Mouse (Mus musculus) heart, adult 2 months (tissue): ENCODE data around the gene Zfp654. TPM values are rescaled to one million over a fixed set of nuclear protein-coding genes. Genes with fewer than 3 reads are reported as not detected.

Source experiments
- DNase-seq, 2 experiments: peaks; one replicate each; pipeline ENCODE4 v3.0.0; 2021
- H3K27ac ChIP-seq: fragments of 200-600 bp; 2 replicates; pipeline ENCODE4 v1.8.1; 2022
- H3K27me3 ChIP-seq: fragments of 200-500 bp; 2 replicates; pipeline ENCODE4 v1.6.1; 2012; ENCODE audit warnings: mild to moderate bottlenecking, low read length, inconsistent platforms, mixed read lengths; ENCODE audit not compliant: control insufficient read depth, insufficient read depth
- H3K36me3 ChIP-seq: fragments of 200-500 bp; 2 replicates; pipeline ENCODE4 v1.6.1; 2012; ENCODE audit warnings: low read length, inconsistent platforms; ENCODE audit not compliant: control insufficient read depth, insufficient read depth
- H3K4me1 ChIP-seq: fragments of 200-500 bp; 2 replicates; pipeline ENCODE4 v1.6.1; 2011; ENCODE audit warnings: low read length; ENCODE audit not compliant: control insufficient read depth, insufficient read depth
- H3K4me3 ChIP-seq: fragments of 200-600 bp; 2 replicates; pipeline ENCODE4 v1.8.1; 2022
- H3K79me2 ChIP-seq: fragments of 200-500 bp; replicated peaks from 2 replicates; pipeline ENCODE4 v1.6.1; 2012; ENCODE audit warnings: mild to moderate bottlenecking, inconsistent platforms, low read length, moderate library complexity, mixed read lengths; ENCODE audit not compliant: control insufficient read depth, insufficient read depth
- H3K9ac ChIP-seq: fragments of 200-500 bp; 2 replicates; pipeline ENCODE4 v1.6.1; 2012; ENCODE audit warnings: low read depth, mild to moderate bottlenecking, control low read depth, inconsistent platforms, low read length, mixed read lengths
- CTCF ChIP-seq: fragments of 200-600 bp; IDR thresholded peaks from 2 replicates; pipeline ENCODE4 v1.8.1; 2022; ENCODE audit warnings: antibody characterized with exemption, mild to moderate bottlenecking, moderate library complexity
- EP300 ChIP-seq: fragments of 200-500 bp; IDR thresholded peaks from 2 replicates; pipeline ENCODE4 v1.6.1; 2011; ENCODE audit warnings: low read depth, low read length, control low read depth; ENCODE audit not compliant: insufficient read depth
- POLR2A ChIP-seq: fragments of 200-500 bp; IDR thresholded peaks from 2 replicates; pipeline ENCODE4 v1.6.1; 2011; ENCODE audit warnings: mild to moderate bottlenecking, low read depth, low read length, control low read depth; ENCODE audit not compliant: insufficient read depth
- WGBS: fragments of 180-500 bp; shearing (Covaris S2); methylation state at CpG from one replicate; pipeline ENCODE4 v1.1.7; 2018; 5-methylcytosine and 5-hydroxymethylcytosine counted together
- intact Hi-C: fragments of 180-260 bp; cut with DNase I; formaldehyde crosslinking; loops from one replicate; pipeline ENCODE4 v1.15.1; 2025
- polyA plus RNA-seq: library from polyadenylated mRNA; depleted of rRNA; stranded (reverse); fragments of >200 nt; gene quantifications from 2 replicates; pipeline ENCODE4 v1.2.3, GENCODE M21; 2012
- total RNA-seq, 2 experiments: library from RNA; stranded (reverse); gene quantifications; 2 replicates each; pipeline ENCODE4 v1.2.3; 2021

Gene Zfp654
- total and polyA plus RNA-seq, 3 experiments: 1.3 to 10.6 (median 7.2) TPM

DNA sequence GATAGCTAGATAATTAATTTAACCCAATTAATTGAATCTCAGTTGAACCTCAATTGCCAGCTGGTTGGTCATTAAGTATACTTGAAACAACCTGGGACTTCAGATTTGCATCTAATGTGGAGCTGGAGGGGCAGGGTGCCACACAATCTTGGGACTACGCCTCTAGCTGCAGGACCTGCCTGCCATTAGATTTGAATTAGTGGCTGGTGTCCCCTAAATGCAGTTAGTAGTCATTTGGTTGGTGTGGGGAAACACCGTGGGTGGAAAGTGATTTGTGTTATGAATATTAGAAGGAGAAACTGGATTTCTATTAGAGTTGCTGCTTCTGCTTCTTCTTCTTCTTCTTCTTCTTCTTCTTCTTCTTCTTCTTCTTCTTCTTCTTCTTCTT, 80.0 kb downstream of the Zfp654 start:
- intact Hi-C loops: loop anchor here (1.0 to 10.0 kb wide), 3 partner anchors 80 to 793 kb away; partner anchors contain the start of genes Cggbp1, Chmp2b and Zfp654
- no peak for DNase-seq
- no peaks in the 10 kb centered on the region for H3K79me2 ChIP-seq
- H3K27ac ChIP-seq: peak overlapping the region; percentile 90
- no peaks in the 10 kb centered on the region for H3K27me3 ChIP-seq
- no peak overlapping the region for H3K9ac ChIP-seq
- WGBS: 82% methylated on average over 2 of the region's 2 CpGs
- peaks cover 4% of the 10 kb centered on the region for H3K36me3 ChIP-seq
- H3K4me3 ChIP-seq: peak overlapping the region; percentile 73
- no peak for TF ChIP-seq CTCF
- no peak for TF ChIP-seq EP300
- TF ChIP-seq POLR2A: no peak
- no peaks in the 10 kb centered on the region; the same call in 1 of the 2 replicates for H3K4me1 ChIP-seq

DNA sequence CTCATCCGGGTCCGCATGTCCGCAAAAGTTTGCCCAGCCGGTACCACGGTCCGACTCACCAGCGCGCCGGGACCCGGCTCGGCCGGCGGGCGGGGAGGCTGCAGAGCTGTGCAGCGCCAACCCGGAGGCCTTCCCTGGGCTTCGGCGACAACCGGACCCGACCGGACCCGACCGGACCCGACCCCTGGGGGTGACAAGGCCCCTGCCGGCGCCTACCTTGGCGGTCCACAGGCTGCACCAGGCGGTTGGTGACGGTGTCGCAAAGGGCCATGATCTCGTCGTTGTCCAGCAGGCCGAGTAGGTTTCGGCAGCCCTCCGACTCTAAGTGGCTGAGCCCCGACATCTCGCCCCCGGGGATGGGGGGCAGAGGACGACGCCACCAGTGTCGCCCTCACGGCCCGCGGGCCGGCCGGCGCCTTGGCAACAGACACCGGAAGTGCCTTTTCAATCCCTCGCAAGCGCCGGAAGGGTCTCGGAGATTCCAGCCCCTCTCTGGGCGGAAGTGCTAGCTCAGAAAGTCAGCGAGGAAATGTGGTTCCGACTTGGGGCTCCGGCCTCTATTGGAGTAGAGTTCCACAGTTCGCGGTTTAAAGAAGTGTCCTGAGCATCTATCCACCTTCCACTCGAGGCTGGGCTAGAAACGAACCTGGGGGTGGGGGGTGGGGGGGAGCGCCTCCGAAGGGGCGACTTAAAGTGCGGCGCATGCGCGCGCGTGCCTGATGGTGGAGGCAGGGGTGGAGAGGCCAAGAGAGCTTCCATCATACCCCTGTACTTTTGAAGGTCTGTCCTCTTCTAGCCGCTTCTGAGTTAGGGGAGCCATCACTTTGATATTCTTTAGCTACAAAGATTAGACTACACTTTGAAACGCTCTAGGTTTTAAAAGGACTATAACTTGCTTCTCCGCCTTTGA, 80.7 kb downstream of the Zfp654 start, which contains the start of gene 4930453N24Rik:
Gene 4930453N24Rik (minus strand): TSS at position 641 of the 910 bp plus-strand sequence.
- 2% methylated on average over 72 of the region's 72 CpGs for WGBS
- Histone ChIP-seq H3K4me3 (peak within 1 kb of the TSS; percentile 73), H3K27ac (peak within 1 kb of the TSS; percentile 90), H3K79me2 (no peaks in the 10 kb centered on the region), H3K36me3 (peaks cover 4% of the 10 kb centered on the region), H3K27me3 (no peaks in the 10 kb centered on the region), H3K4me1 (no peaks in the 10 kb centered on the region; the same call in 1 of the 2 replicates), H3K9ac (peak within 1 kb of the TSS; percentile 97)
- DNase-seq: peak; percentile 88 to 90
- intact Hi-C loops: loop anchor here (1.0 to 10.0 kb wide), 3 partner anchors 81 to 794 kb away; partner anchors contain the start of genes Cggbp1, Chmp2b and Zfp654
- TF ChIP-seq POLR2A (peak; percentile 73), CTCF (no peak), EP300 (no peak)

GRCm38 (mm10) chr16:64766696-64767300, 84.7 kb downstream of the Zfp654 start:
- H3K36me3 ChIP-seq: peaks cover 4% of the 10 kb centered on the region
- H3K27me3 ChIP-seq: no peaks in the 10 kb centered on the region
- H3K4me3 ChIP-seq: no peak overlapping the region
- intact Hi-C loops: no loop called here
- no peak overlapping the region for H3K9ac ChIP-seq
- no peaks in the 10 kb centered on the region for H3K79me2 ChIP-seq
- WGBS: 90% methylated on average over 8 of the region's 8 CpGs
- H3K27ac ChIP-seq: no peak overlapping the region
- H3K4me1 ChIP-seq: no peaks in the 10 kb centered on the region; the same call in 1 of the 2 replicates
- TF ChIP-seq EP300 (no peak), CTCF (no peak), POLR2A (no peak)
- no peak for DNase-seq

GRCm38 (mm10) chr16:64759245-64759626, 92.2 kb downstream of the Zfp654 start:
- H3K36me3 ChIP-seq: peaks cover 4% of the 10 kb centered on the region; the same call in 1 of the 2 replicates
- H3K4me1 ChIP-seq: peaks cover 2% of the 10 kb centered on the region; the same call in 1 of the 2 replicates
- H3K27ac ChIP-seq: no peak overlapping the region; the same call in 1 of the 2 replicates
- H3K79me2 ChIP-seq: no peaks in the 10 kb centered on the region
- H3K27me3 ChIP-seq: no peaks in the 10 kb centered on the region
- no peak overlapping the region for H3K4me3 ChIP-seq
- intact Hi-C loops: loop anchor here (5.0 to 10.0 kb wide), 2 partner anchors 196 to 713 kb away; no protein-coding TSS in a partner anchor
- TF ChIP-seq CTCF (no peak), EP300 (no peak), POLR2A (no peak)
- 46% methylated on average over 1 of the region's 1 CpGs for WGBS
- no peak overlapping the region for H3K9ac ChIP-seq
- DNase-seq: no peak

- H3K27me3 ChIP-seq: no peaks in the 10 kb centered on the region
- intact Hi-C loops: loop anchor here (5.0 to 10.0 kb wide), 2 partner anchors 196 to 714 kb away; no protein-coding TSS in a partner anchor
- no peak for DNase-seq
- peaks cover 4% of the 10 kb centered on the region; the same call in 1 of the 2 replicates for H3K36me3 ChIP-seq
- H3K79me2 ChIP-seq: no peaks in the 10 kb centered on the region
- 33% methylated on average over 6 of the region's 6 CpGs for WGBS
- no peak overlapping the region for H3K4me3 ChIP-seq
- no peak overlapping the region for H3K9ac ChIP-seq
- H3K4me1 ChIP-seq: peaks cover 2% of the 10 kb centered on the region; the same call in 1 of the 2 replicates
- TF ChIP-seq EP300 (no peak), POLR2A (no peak), CTCF (no peak)
- H3K27ac ChIP-seq: peak overlapping the region; percentile 58
These were observed 92.7 kb downstream of the Zfp654 start for GRCm38 (mm10) chr16:64758561-64759244.
